Mouse (Mus musculus): ENCODE measurements around the gene Kcnj11.

Gene Kcnj11

DNA sequence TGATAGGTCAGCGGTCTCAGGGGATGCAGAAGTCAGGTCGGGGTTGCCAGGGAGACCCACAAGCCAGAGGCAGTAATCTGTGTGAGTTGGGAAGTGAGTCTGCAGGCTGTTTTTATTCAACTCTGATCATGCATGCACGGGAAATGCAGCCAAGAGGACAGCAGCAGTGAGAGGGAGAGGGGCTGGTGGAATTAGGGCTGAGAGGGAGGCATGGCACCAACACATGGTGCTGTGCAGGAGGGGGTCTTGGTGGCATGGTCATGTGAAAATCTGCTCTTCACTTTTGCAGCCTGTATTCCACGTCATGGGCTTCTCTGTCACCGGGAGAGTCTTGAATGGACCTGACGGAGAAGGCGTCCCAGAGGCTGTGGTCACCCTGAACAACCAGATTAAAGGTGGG, 50.6 kb downstream of the Kcnj11 start:
- DNase-seq (ENCODE audit: low read depth, low spot score), result no peak

DNA sequence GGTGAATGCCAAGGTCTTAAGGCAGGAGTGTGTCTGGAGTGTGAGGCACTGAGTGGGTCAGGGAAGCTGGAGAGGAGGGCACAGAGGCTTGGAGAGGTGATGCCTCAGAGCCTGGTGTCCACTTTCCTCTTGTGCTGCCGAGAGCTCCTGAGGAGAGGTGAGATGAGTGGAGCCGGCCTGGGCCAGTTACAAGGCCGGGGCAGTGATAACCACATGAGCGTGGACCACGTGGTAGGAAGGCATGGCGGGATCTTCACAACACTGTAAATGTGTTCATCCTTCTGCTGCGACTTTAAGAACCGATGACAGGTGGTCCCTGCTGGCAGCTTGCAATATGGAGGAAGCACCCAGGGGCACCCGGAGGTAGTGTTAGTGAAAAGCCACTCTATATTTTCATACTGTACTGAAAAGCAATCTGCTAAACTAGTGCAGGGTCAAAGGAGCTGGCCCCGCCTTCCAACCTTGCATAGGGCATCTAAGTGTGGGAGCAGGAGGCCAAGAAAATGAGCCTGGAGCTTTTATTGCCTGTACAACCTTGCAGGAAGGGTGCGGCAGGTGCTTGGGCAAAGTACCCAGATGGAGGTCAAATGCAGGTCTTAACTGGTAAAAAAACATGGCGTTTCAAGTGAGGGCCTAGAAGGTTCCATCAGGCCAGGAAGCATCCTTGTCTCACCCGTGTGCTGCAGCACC, 52.5 kb downstream of the Kcnj11 start:
- DNase-seq (ENCODE audit: low read depth, low spot score), result peak; percentile 18

DNA sequence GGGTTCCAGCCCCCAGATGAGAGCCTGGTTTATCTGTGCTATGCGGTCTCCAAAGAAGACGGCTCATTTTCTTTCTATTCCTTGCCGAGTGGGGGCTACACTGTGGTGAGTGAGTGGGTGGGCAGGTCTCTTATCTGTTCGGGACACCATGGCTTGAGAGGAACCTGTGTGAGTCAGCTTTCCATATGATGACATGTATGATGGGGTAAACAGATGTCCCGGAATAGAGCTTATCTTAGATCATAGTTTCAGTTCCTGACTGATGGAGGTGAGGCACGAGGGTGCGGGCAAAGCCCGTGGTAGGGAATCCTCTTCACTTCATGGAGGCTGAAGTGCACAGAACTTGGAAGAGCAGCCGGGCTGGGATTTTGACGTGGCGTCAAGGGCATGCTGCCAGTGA, 54.7 kb downstream of the Kcnj11 start:
- no peak for DNase-seq (ENCODE audit: low read depth, low spot score)

DNA sequence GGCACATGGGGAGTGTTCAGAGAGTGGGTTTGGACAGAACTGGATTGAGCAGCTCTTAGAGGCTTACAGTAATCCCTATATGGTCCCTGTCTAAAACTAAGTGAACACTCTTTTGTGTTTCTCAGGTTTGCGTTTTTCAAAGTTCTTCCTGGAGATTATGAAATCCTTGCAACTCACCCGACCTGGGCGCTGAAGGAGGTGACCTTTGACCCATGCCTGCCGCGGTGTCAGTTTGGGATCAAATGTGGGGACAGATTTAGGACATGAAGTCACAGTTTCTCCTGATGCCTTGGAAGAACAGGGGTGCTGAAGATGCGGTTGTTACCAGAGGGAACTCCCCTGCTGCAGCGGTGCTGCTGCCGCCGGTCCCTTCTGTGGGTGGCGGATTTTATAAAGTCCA, 56.5 kb downstream of the Kcnj11 start:
- DNase-seq (ENCODE audit: low read depth, low spot score), result no peak

All from ZHBTc4 (cell line).